Mouse (Mus musculus) cerebellum, adult 2 months (tissue): ENCODE data around the gene Lypla2. TPM values are rescaled to one million over a fixed set of nuclear protein-coding genes. Genes with fewer than 3 reads are reported as not detected.

Source experiments
- DNase-seq, 2 experiments: peaks; one replicate each; pipeline ENCODE4 v3.0.0; 2021
- H3K27ac ChIP-seq: fragments of 200-500 bp; 2 replicates; pipeline ENCODE4 v1.5.1; 2012; ENCODE audit warnings: low read length, control low read depth, inconsistent platforms; ENCODE audit not compliant: insufficient read depth
- H3K27me3 ChIP-seq: fragments of 200-500 bp; 2 replicates; pipeline ENCODE4 v1.6.1; 2012; ENCODE audit warnings: inconsistent platforms, mild to moderate bottlenecking, low read length, moderate library complexity; ENCODE audit not compliant: control insufficient read depth, insufficient read depth
- H3K4me1 ChIP-seq: fragments of 200-500 bp; 2 replicates; pipeline ENCODE4 v1.6.1; 2011; ENCODE audit warnings: low read length; ENCODE audit not compliant: control insufficient read depth, insufficient read depth
- H3K4me3 ChIP-seq: fragments of 200-500 bp; replicated peaks from 2 replicates; pipeline ENCODE3; 2011; ENCODE audit warnings: mild to moderate bottlenecking, low read depth, low read length, control low read depth; ENCODE audit not compliant: insufficient read depth
- CTCF ChIP-seq: fragments of 200-500 bp; IDR thresholded peaks from 2 replicates; pipeline ENCODE4 v1.5.1; 2011; ENCODE audit warnings: low read depth, mild to moderate bottlenecking, control low read depth, low read length, moderate library complexity, borderline replicate concordance; ENCODE audit not compliant: insufficient read depth
- POLR2A ChIP-seq: fragments of 200-500 bp; IDR thresholded peaks from 2 replicates; pipeline ENCODE4 v1.6.1; 2011; ENCODE audit warnings: low read length, control low read depth, borderline replicate concordance; ENCODE audit not compliant: insufficient read depth
- WGBS: fragments of 180-500 bp; shearing (Covaris S2); methylation state at CpG from one replicate; pipeline ENCODE4 v1.1.7; 2018; 5-methylcytosine and 5-hydroxymethylcytosine counted together
- polyA plus RNA-seq: library from polyadenylated mRNA; depleted of rRNA; stranded (reverse); fragments of >200 nt; gene quantifications from 2 replicates; pipeline ENCODE4 v1.2.3, GENCODE M21; 2012

The Lypla2 gene
- polyA plus RNA-seq, 1 experiment, result 123 TPM

DNA sequence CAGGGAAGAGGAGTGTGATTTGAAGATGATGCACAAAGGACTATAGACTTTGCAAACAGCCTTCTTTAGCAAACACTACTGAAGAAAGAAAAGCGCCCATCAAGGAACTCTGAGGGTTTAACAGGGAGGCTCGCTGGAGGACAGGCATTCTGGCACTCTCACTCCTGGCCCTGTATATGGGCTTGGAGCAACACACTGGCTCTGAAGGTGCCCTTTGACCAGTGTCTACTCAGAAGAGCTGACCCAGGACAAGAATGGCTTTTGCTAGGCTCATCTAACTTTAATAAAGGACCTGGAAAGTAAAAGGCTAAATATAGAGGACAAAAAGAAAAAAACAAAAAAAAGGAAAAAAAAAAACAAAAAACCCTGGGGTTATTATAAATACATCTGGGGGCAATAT, 32.5 kb upstream of the Lypla2 start:
- H3K27me3 ChIP-seq, result no peaks in the 10 kb centered on the region
- TF ChIP-seq CTCF (no peak), POLR2A (no peak)
- no peaks in the 10 kb centered on the region for H3K4me1 ChIP-seq
- 88% methylated on average over 2 of the region's 2 CpGs for WGBS
- H3K4me3 ChIP-seq, result no peak overlapping the region
- no peak overlapping the region for H3K27ac ChIP-seq
- DNase-seq, result no peak

DNA sequence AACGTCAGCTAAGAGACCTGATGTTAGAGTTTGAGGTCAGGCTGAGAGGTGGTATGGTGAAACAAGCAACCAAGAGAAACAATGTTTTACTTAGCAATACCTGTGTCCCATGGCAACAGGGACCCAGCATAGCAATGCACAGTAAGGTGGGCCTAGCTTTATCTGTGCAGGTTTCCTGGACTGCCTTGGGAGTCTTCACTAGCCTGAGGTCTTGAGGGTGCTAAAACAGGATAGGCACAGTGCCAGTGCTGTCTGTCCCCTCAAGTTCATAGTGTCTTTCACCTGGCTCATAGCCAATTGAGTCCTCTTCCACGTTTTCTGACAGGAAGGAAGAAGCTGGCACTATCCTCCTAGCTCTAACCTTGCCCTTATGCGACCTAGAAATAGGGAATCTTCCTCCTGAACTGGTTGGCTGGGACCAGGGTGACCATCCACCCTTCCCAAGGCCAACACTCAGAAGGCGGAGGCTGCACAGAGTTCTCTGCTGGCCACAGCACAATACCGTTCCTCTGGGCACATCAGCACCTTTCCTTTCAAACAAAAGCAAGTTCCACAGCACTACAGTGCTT, 31.8 kb upstream of the Lypla2 start:
- WGBS, result 76% methylated on average over 5 of the region's 5 CpGs
- Histone ChIP-seq H3K4me3 (no peak overlapping the region), H3K27me3 (no peaks in the 10 kb centered on the region), H3K27ac (no peak overlapping the region), H3K4me1 (no peaks in the 10 kb centered on the region)
- TF ChIP-seq POLR2A, result no peak
- no peak for TF ChIP-seq CTCF
- DNase-seq, result no peak

DNA sequence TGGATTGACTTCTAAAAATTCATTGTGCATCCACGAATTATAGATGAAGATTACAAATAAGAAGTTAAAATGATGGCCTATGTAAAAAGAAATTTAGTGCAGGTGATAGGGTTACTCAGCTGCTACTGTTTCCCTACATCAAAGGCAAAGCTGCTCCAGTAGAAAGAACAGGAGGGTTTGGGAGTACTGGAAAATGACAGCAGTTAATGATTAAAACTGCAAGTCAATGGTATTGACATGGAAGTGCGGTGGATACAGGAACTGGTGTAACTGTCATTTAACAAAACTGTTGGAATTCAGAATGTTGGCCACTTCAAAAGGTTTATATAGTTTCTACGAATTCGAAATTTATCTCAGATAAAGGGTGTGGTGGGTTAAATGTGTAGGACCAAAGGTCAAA, 22.7 kb upstream of the Lypla2 start:
- DNase-seq, result no peak
- Histone ChIP-seq H3K4me1 (no peaks in the 10 kb centered on the region), H3K4me3 (no peak overlapping the region), H3K27ac (no peak overlapping the region), H3K27me3 (no peaks in the 10 kb centered on the region)
- TF ChIP-seq POLR2A (no peak), CTCF (no peak)
- WGBS, result 77% methylated on average over 4 of the region's 4 CpGs

DNA sequence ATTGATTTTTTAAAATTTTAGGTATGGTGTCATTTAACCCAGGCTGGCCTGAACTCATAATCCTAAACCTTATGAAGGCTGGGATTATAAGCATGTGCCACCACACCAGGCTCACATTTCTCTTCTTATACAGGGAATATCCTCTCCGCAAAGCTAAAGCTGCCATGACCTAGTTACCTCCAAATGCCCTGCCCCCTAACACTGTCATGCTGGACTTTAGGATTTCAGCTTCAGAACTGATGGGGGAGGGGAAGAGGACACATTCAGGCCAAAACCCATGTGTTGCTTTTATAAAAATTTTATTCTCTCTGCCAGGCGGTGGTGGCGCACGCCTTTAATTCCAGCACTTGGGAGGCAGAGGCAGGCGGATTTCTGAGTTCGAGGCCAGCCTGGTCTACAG, 21.5 kb upstream of the Lypla2 start:
- Histone ChIP-seq H3K4me3 (no peak overlapping the region), H3K4me1 (no peaks in the 10 kb centered on the region), H3K27ac (no peak overlapping the region), H3K27me3 (no peaks in the 10 kb centered on the region)
- TF ChIP-seq POLR2A (no peak), CTCF (no peak)
- WGBS, result 96% methylated on average over 6 of the region's 6 CpGs
- no peak for DNase-seq

DNA sequence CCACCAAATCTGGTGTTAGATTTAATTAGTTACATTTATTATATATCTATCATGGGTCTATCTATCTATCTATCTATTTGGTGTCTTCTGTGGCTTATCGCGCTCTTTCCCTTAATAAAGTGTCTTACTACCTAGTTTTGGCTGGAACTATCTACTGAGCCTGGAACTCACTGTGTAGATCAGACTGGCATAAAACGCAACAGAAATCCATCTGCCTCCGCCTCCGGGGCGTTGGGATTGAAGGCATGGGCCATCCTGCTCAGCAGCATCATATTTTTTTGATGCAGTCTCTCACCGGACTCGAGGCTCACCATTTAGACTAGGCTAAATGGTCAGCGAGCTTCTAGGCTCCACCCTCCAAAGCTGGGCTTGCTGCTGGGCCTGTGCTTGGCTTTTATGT, 15.3 kb upstream of the Lypla2 start:
- 43% methylated on average over 9 of the region's 9 CpGs for WGBS

DNA sequence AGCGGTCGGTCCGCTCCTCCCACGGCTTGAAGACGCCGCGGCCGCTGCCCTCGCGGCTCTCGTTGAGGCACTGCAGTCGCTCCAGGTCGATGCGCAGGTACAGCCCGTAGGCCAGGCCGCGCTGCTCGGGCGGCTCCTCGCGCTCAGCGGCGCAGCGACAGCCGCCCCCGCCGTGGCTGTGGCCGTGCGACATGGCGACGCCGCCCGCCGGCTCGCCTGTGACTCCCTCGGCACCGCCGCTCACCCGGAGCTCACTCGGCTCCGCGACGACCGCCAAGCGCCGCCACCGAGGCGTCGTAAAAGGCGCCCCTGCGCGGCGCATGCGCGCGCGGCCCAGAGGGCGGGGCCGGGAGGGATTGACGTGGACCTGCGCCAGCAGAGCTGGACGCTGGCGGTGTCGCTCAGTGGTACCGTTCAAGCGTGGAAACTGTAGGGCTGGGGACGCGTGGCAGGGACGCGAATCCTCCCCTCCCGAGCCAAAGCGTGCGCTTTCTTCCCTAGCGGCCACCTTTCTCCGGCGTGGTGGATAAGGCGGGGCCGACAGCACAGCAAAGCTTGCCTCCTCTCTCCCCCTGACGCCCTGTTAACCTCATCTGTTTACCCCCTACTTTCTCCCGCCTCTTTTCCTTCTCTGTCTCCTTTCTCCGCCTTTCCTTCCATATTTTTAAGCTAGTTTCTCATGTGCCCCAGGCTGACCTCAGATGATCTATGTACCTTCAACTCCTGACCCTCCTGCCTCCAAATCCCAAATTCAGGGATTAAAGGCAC, 14.7 kb upstream of the Lypla2 start, which contains the start of gene Pithd1:
Gene Pithd1, minus strand, starts transcription at position 322 of the 768 bp plus-strand sequence.
- H3K27ac ChIP-seq, result peak within 1 kb of the TSS; percentile 74
- H3K4me3 ChIP-seq, result peak within 1 kb of the TSS; percentile 62
- no peak for TF ChIP-seq CTCF
- peak; percentile 98 for TF ChIP-seq POLR2A
- H3K4me1 ChIP-seq, result peaks cover 3% of the 10 kb centered on the region
- H3K27me3 ChIP-seq, result no peaks in the 10 kb centered on the region
- under 1% methylated on average over 78 of the region's 81 CpGs for WGBS
- DNase-seq, result peak; percentile 93 to 95

More for the DNA sequence above, 15.3 kb upstream of the Lypla2 start:
- H3K4me3 ChIP-seq, result peak overlapping the region; percentile 62
- H3K27me3 ChIP-seq, result no peaks in the 10 kb centered on the region
- peak overlapping the region; percentile 52; the same call in 1 of the 2 replicates for H3K27ac ChIP-seq
- peak in 1 of 2 experiments; percentile 33 for DNase-seq
- peaks cover 3% of the 10 kb centered on the region; the same call in 1 of the 2 replicates for H3K4me1 ChIP-seq
- TF ChIP-seq POLR2A (no peak), CTCF (no peak)

DNA sequence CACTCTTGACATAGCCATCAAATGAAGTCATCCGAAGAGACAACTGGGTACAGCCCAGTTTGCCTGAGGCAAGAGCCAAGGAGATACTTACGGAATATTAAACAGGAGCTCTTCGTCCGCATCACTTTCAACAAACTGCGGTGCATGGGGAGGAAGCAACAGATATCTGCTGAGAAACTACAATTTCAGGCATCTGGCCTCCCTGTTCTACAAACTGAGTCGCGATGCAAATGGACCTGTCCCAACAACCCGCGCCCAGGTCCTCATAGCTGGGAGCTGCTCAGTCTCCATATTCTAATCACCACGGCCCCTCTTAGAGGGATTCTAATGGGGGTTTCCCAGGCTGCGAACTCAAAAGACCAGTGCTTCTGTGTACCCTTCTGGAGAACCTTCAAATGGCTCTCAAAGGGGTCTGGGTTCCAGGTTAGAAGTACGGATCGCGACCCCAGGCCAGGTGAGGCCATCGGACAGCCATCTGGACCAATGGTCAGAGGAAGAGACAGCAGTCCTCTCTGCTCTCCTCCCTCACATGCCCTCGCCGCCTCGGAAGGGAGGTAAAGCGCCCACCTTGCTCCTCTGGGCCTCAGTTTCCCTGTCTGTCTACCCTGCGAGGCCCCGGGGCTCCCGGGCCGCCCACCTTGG, 14.0 kb upstream of the Lypla2 start:
- Histone ChIP-seq H3K27me3 (no peaks in the 10 kb centered on the region), H3K27ac (peak overlapping the region; percentile 74), H3K4me1 (peaks cover 6% of the 10 kb centered on the region), H3K4me3 (peak overlapping the region; percentile 62)
- no peak for DNase-seq
- TF ChIP-seq POLR2A, result no peak
- TF ChIP-seq CTCF, result no peak
- 2% methylated on average over 23 of the region's 23 CpGs for WGBS
